Comparison of ENCODE assay signal across 10 mouse cellular contexts in the genomic region with DNA sequence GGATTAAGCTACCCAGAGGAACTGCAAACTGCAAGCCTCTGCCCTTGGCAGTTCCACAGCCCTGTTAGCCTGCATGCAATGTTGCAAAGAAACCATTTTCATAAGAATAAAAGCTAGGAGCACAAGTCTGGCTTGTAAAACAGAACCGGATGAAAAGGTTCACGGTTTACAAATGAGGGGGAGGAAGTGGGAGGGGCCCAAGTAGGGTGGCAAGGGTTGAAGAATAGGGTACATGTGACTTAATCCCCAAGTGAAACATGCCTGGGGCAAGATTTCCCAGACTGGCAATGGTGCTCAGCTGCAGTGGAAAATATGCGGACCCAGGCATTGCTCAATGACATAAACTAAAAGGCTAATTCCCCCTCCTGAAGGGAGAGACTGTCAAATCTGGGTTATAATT. TPM values are rescaled to one million over a fixed set of nuclear protein-coding genes. Genes with fewer than 3 reads are reported as not detected.
DNase-seq lines count a peak whose midpoint lies in the region; ATAC-seq and TF ChIP-seq lines count a peak whose summit lies in the region.
"Had no signal": no experiment of that assay in that cellular context is flagged by ENCODE, and none has a peak within 500 bp of the region (broad histone marks: within the 10 kb centered on the region; RNA-seq: fewer than 3 reads in every experiment).

No protein-coding gene starts in this region.

- H3K9me3 ChIP-seq in kidney, embryonic 16.5 days (ENCODE audit: low read length) = no peaks in the 10 kb centered on the region

- H3K4me3 ChIP-seq in kidney, adult 2 months (ENCODE audit: insufficient read depth, low read depth, low read length) = no peak overlapping the region
- H3K4me3 ChIP-seq in kidney, embryonic 16.5 days (ENCODE audit: low read length) = no peak overlapping the region

- no peak for TF ChIP-seq POLR2A in kidney, adult 2 months (IDR thresholded peaks at IDR 0.05; ENCODE audit: low read depth, low read length)

- H3K9ac ChIP-seq in kidney, embryonic 16.5 days (replicated peaks; ENCODE audit: low read length) = no peak overlapping the region
- H3K9ac ChIP-seq: liver, embryonic 14.5 days had no signal

- TF ChIP-seq CTCF in kidney, adult 2 months (conservative IDR thresholded peaks at IDR 0.05; ENCODE audit: insufficient read depth, insufficient read length, low read depth, low read length) = no peak

- ATAC-seq in kidney, embryonic 16.5 days (ENCODE audit: low FRiP score, low TSS enrichment) = no peak

- 43% methylated on average over 3 of the region's 3 CpGs for WGBS in kidney, adult 2 months
- WGBS in kidney, embryonic 16.5 days = 35% methylated on average over 3 of the region's 3 CpGs

- H3K36me3 ChIP-seq in kidney, adult 2 months (ENCODE audit: control insufficient read depth, insufficient read depth, low read length) = no peaks in the 10 kb centered on the region
- no peaks in the 10 kb centered on the region for H3K36me3 ChIP-seq in kidney, embryonic 16.5 days (ENCODE audit: insufficient read depth, low read length)

- H3K4me2 ChIP-seq in kidney, embryonic 16.5 days (replicated peaks; ENCODE audit: low read depth, low read length) = no peak overlapping the region

- H3K27me3 ChIP-seq in kidney, adult 2 months (replicated peaks; ENCODE audit: control insufficient read depth, insufficient read depth, low read length) = no peaks in the 10 kb centered on the region
- H3K27me3 ChIP-seq in kidney, embryonic 16.5 days (ENCODE audit: insufficient read depth, low read length) = no peaks in the 10 kb centered on the region

- intact Hi-C loops in left cerebral cortex, postnatal 4 days (cut with DNase I) = no loop called here

- H3K27ac ChIP-seq in kidney, adult 2 months (ENCODE audit: insufficient read depth, low read depth, low read length) = no peak overlapping the region
- no peak overlapping the region for H3K27ac ChIP-seq in kidney, embryonic 16.5 days (ENCODE audit: low read length)
- H3K27ac ChIP-seq: liver, embryonic 14.5 days had no signal

- DNase-seq in adrenal gland, postnatal 10 days = peak; percentile 37
- DNase-seq in adrenal gland, postnatal 4 days (ENCODE audit: low spot score in 2 of 2) = no peak
- DNase-seq in kidney, adult 2 months = peak; percentile 46
- peak; percentile 39 for DNase-seq in adipocyte (ENCODE audit: low spot score)
- peak; percentile 11 to 44 for DNase-seq in kidney, postnatal 36 days
- DNase-seq in left cerebral cortex, postnatal 4 days = no peak
- no peak for DNase-seq in ovary, postnatal 10 days (ENCODE audit: low spot score)

- H3K4me1 ChIP-seq in kidney, adult 2 months (ENCODE audit: control insufficient read depth, insufficient read depth, low read length) = no peaks in the 10 kb centered on the region
- no peaks in the 10 kb centered on the region for H3K4me1 ChIP-seq in kidney, embryonic 16.5 days (ENCODE audit: insufficient read depth, low read length)

RNA-seq across cellular contexts. Expression of a gene that starts 34.6 kb away (rescaled TPM):
- total RNA-seq in adrenal gland, postnatal 10 days (2021) = 10 to 100 TPM in 1 of 2 experiments, 1 to 10 TPM in 1; 7.9 to 13.5 TPM
- 10 to 100 TPM; 15.4 to 16.9 TPM for total RNA-seq in adrenal gland, postnatal 4 days (2021)
- polyA plus RNA-seq in kidney, adult 2 months (2012; rRNA removed) = 0.13 and 0.16 TPM in 2 replicates
- polyA plus RNA-seq in kidney, embryonic 16.5 days (2015; fragmentation: Nextera tagmentation; extraction: Ambion mirVana) = 0.19 and 0.42 TPM in 2 replicates
- total RNA-seq in left cerebral cortex, postnatal 4 days (2021) = 10 to 100 TPM; 89.2 to 97.4 TPM
- polyA plus RNA-seq: C2C12 had no signal

Comparison
In these comparisons a context has a peak if more than half of its experiments do, and no peak if none do; other contexts are left out.
1. DNase-seq: peak in adrenal gland, postnatal 10 days (single experiment), kidney, adult 2 months (single experiment), adipocyte (single experiment) and kidney, postnatal 36 days (2 of 2); none in adrenal gland, postnatal 4 days (0 of 2), left cerebral cortex, postnatal 4 days (single experiment) and ovary, postnatal 10 days (single experiment).
2. RNA of a gene that starts 34.6 kb away (total RNA-seq): 89.2 to 97.4 TPM in left cerebral cortex, postnatal 4 days; 15.4 to 16.9 TPM in adrenal gland, postnatal 4 days and 7.9 to 13.5 TPM in adrenal gland, postnatal 10 days; every median in the first group is over 4 times any median in the second.